Mouse (Mus musculus): Measurements from ENCODE around the gene Oprm1. TPM values are rescaled to one million over a fixed set of nuclear protein-coding genes. Genes with fewer than 3 reads are reported as not detected.
"Not testable (repeated sequence)": the region's sequence is repeated elsewhere in the genome, so short reads cannot be mapped to it uniquely, and the experiment has no call there.

Oprm1 gene
- 1 to 10 TPM; 8.4 to 8.8 TPM for total RNA-seq (2021)

DNA sequence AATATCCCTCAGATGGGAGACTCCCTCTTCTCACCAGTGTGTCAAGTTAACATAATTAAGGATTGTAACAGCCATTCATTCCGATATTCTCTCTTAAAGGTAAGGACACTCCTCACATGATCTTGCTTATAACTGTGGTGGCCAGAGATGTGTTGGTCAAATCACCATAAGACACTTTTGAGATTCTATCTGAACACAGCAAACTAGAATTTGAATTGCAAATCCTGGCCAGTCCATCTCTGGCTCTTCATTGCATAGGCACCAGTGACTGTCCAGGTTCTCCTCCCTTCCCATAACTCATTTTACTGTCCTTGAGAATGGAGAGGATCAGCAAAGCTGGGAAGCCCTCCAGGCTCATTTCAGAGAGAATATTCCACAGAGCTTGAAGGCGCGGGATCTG is at the start of gene Oprm1:
Oprm1 (plus strand) TSS at position 301 of the 400 bp plus-strand sequence.
- intact Hi-C loops (cut with DNase I) = no loop called here
- no peak for DNase-seq (ENCODE audit: extremely low spot score in 1 of 2, low spot score in 2 of 2)

DNA sequence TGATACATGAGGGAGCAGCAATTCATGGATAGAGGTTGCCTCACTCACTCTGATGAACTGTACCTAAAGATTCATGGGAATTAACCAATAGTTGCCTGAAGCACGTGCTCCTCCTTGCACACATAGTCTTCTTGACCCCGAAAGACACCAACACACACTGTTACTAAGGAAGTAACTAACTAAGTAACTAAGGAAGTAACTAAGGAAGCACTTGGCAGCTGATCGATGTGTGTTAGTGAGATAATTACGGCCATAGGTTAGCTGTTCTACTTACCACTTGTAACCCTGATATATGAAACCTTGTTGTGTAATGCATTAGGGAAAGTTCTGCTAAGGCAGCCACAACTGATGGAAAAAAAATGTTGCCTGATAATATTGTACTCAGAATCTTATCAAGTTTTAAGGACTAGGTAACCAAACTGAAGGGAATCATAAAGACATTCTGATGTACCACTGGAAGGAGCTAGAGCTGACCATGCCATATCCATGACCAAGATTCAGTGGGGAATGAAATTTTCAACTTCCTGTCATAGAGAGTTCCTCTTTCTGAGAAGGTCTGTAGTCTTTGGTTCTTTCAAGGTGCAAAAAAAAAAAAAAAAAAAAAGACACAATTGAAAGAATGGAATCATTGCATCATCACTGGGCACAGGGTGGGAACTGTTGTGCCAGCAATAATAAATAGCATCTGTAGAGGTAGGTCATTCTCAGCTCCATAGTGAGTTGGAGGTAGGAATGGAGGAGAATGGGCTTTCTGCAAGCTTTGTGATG is 40.9 kb upstream of the Oprm1 start:
- intact Hi-C loops (cut with DNase I) = no loop called here
- DNase-seq (ENCODE audit: extremely low spot score in 1 of 2, low spot score in 2 of 2) = no peak

DNA sequence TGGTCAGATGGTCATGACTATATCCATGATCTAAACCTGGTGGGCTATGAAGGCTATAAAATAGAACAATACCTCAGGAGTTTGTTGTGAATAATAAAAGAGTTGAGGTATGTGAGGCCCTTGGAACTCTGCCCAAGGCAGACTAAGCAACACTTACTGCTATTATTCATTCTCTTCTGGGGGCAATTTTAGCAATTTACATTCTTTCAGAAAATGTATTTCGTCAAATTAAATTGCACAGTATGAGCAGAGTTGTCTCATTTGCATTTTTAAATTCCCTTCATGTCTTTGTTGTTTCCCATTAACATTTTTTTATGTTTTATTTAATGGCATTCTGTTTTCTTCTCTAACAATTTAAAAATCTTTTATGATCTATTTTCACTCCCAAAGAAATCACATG is 34.5 kb upstream of the Oprm1 start:
- no peak for DNase-seq (ENCODE audit: extremely low spot score in 1 of 2, low spot score in 2 of 2)
- intact Hi-C loops (cut with DNase I) = no loop called here

DNA sequence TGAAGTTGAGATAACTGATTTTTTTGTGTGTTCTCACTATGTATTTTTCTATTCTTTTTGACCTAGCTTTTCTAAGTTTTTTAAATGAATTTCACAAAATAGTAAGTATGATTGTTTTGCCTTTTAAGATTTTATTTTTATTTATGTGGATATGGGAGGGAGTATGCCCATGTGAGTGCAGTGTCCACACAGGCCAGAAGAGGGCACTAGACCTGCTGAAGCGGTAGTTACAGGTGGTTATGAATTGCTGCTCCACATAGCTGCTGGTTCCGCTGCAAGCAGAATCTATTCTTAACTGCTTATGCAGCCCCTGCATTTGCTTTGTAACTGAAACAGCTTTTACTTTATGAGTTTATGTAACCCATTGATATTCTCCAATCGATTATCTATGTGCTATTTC is 29.8 kb upstream of the Oprm1 start:
- DNase-seq (ENCODE audit: extremely low spot score in 1 of 2, low spot score in 2 of 2) = no peak
- intact Hi-C loops (cut with DNase I) = no loop called here

DNA sequence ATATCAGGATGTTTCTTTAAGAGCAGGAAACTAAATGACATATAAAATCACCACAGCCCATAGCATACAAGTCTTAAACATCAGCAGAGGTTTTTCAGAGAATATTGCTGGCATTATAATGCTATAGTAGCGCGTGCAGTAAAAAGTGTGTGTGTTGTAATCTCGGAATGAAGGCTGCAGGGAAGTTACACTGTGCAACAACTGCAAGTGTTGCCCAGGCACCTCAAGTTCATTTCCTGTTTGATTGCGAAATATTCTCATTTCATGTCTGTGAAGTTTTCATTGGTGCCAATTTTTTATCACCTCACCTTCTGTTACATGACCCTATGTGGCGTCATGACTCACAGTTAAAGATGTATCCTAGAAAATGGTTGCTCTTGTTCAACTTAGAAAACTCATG is 4.9 kb upstream of the Oprm1 start:
- intact Hi-C loops (cut with DNase I) = no loop called here
- no peak for DNase-seq (ENCODE audit: extremely low spot score in 1 of 2, low spot score in 2 of 2)

DNA sequence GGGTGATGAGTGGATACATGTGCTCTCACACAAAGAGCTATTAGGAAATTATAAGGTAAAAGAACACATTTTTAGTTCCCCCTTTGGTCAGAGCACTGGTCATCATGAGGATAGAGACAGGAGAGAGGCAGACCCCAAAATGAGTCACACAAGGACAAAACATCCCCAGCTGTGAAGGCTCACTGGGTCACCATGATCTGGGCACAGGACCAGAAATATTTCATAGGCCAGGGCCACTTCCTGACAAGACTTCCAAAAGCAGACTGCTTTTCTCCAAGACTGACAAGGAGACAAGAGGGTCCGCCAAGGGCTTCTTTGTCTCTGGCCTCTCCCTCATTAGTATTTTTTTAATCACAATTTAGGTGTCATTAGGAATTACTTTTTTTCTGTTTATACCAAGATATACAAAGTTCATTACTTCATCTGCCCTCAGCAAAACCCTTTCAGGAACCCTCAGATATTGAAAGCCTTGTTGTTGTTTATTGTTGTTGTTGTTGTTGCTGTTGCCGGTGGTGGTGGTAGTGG is 3.0 kb downstream of the Oprm1 start, which contains the start of gene Gm10945:
Gm10945 (minus strand) TSS at position 475 of the 525 bp plus-strand sequence.
- DNase-seq (ENCODE audit: extremely low spot score in 1 of 2, low spot score in 2 of 2) = no peak
- intact Hi-C loops (cut with DNase I) = no loop called here

DNA sequence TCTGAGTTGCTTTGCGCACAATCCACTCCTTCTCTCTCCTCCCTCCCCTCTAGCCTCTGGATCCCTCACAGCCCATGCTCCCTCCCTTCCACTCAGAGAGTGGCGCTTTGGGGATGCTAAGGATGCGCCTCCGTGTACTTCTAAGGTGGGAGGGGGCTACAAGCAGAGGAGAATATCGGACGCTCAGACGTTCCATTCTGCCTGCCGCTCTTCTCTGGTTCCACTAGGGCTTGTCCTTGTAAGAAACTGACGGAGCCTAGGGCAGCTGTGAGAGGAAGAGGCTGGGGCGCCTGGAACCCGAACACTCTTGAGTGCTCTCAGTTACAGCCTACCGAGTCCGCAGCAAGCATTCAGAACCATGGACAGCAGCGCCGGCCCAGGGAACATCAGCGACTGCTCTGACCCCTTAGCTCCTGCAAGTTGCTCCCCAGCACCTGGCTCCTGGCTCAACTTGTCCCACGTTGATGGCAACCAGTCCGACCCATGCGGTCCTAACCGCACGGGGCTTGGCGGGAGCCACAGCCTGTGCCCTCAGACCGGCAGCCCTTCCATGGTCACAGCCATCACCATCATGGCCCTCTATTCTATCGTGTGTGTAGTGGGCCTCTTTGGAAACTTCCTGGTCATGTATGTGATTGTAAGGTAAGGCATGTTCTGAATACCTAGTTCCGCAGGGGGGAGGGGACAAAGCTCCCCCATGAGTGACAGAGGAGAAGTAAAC is 30.4 kb downstream of the Oprm1 start:
- DNase-seq (ENCODE audit: extremely low spot score in 1 of 2, low spot score in 2 of 2) = peak in 1 of 2 experiments; percentile 29
- intact Hi-C loops (cut with DNase I) = loop anchor here (5.0 kb wide), 1 partner anchor 751 kb away; no protein-coding TSS in a partner anchor

DNA sequence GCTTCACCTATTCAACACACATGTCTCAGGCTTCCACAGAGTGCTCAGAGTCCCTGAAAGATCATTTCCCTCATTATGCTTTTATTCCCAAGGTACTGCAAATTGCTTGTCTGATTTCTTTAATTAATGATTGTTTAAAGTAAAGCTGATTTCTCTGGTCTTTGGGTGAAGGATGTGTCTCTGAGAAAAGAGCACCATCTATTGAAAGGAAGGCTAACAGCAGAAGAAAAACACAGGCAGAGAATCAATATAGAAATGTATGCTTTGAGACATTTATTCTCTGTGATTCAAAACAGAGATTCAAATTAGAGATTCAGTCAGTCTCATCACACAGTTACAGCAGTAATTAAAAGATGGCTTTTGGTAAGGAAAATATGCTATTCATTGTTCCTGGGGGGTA is 31.9 kb downstream of the Oprm1 start:
- intact Hi-C loops (cut with DNase I) = loop anchor here (10.0 kb wide), 1 partner anchor 945 kb away; no protein-coding TSS in a partner anchor
- no peak for DNase-seq (ENCODE audit: extremely low spot score in 1 of 2, low spot score in 2 of 2)

DNA sequence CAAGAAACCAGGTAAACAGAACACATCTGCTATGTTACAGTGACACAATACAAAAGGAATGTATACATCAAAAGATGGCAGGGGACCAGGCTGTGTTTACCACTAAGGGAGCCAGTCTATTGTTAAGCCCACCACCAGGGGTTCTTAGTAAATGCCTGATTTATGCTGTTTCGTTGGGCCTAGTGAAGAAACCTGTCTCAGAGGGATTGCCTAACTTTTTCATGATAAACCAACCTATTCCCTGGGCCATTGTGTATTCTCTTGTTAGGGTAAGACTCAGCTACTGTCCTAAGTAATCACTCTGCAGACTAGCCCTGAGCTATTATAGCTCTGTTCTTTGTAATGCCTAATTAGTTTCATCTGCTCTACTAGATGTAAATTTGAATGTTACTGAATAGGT is 62.3 kb downstream of the Oprm1 start:
- no peak for DNase-seq (ENCODE audit: extremely low spot score in 1 of 2, low spot score in 2 of 2)
- intact Hi-C loops (cut with DNase I) = no loop called here

DNA sequence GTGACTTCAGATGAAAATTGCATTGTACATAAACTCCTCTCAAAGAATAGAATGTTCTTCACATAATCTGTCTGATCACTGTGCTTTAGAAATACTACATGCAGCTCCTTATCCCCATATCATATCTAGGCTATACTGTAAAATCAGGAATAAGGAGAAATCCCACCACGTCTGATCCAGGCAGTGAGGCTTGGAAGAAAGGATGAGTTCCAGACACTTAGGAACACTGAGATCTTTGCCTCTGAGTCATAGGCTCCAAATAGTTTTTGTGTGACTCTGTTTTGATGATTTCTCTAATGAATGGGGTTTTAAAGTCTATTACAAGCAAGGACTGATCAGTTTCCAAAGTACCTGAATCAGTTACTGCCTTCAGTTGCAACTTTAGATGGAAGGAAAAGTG is 83.9 kb downstream of the Oprm1 start:
- no peak for DNase-seq (ENCODE audit: extremely low spot score in 1 of 2, low spot score in 2 of 2)
- intact Hi-C loops (cut with DNase I) = no loop called here

DNA sequence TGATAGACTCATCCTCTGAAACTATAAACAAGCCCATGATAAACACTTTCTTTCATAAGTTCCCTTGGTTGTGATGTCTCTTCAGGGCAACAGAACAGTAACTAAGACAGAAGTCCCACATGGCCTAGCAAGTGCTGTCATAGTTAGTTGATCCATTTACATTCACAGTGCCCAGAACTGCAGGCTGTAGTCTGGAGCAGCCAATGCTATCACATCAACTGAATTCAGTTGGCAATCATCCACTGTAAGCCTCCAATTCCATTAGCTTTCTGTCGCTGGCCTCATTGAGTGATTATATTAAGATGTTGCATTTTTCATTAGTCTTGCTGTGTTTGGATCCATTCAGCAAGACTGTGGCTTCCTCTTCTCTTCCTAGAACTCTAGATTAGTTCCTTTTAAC is 88.0 kb downstream of the Oprm1 start:
- intact Hi-C loops (cut with DNase I) = no loop called here
- no peak for DNase-seq (ENCODE audit: extremely low spot score in 1 of 2, low spot score in 2 of 2)

DNA sequence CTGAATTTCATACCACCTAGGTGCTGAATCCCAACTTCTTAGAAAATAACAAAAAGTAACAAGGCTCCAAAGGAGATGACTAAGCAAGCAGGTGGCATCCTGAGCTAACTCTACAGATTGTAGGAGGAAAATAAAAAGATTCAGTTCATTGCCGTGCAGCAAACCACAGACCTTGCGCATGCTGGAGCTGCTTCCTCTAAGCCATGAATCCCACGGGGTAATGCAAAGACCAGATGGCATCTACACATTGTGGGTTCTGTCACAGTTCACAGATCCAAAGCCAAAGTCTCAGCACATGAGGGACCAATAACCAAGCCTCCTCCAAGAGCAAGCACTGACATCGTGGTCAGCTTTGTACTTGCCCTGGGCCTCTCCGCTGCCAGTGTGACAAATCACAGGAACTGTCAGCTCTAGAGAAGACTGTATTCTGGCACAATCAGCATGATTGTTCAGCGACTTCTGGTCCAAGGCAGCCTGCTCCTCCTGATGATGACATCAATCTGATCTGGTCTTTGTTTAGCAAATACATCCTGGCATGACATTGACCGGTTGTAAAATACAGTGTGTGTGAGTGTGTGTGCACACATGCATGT is 90.0 kb downstream of the Oprm1 start:
- no peak for DNase-seq (ENCODE audit: extremely low spot score in 1 of 2, low spot score in 2 of 2)

DNA sequence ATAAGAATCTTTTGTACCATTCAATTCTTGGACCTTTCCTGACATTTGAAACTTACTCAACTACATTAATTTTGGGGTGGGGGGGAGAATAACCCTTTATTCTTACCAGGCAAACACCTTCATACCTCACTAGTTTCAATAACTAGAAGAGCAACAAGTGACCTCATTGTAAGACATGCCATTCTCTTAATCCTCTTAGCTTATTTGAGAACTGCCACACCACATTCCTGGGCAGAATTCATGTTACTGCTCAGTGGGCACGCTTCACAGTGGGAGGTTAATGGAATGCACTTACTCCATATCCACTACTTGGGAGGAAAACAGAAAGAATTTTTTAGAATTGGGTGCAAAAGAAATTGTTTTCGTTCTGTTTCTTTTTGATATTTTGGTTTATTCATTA is 90.5 kb downstream of the Oprm1 start:
- intact Hi-C loops (cut with DNase I) = no loop called here
- DNase-seq (ENCODE audit: extremely low spot score in 1 of 2, low spot score in 2 of 2) = no peak

More for the DNA sequence above, 90.0 kb downstream of the Oprm1 start:
- intact Hi-C loops (cut with DNase I) = no loop called here

DNA sequence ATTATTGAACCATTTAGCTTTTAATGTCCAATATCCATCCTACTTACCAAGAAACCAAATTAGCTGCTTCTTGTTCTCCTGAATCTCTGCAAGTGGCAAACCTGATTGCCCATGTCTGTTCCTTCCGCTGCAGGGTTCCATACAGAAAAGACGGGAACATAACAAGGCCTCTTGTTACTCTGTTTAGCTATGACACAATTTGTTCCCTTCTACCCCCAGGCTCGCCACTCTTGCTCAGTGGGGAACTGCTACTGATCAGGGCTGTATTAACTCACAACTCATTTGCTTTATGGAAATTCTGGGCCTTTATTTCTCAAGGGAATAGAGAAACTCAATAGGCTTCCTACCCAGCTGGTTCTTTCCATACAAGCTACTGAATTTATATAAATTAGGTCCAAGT is 97.5 kb downstream of the Oprm1 start:
- no peak for DNase-seq (ENCODE audit: extremely low spot score in 1 of 2, low spot score in 2 of 2)
- intact Hi-C loops (cut with DNase I) = no loop called here

DNA sequence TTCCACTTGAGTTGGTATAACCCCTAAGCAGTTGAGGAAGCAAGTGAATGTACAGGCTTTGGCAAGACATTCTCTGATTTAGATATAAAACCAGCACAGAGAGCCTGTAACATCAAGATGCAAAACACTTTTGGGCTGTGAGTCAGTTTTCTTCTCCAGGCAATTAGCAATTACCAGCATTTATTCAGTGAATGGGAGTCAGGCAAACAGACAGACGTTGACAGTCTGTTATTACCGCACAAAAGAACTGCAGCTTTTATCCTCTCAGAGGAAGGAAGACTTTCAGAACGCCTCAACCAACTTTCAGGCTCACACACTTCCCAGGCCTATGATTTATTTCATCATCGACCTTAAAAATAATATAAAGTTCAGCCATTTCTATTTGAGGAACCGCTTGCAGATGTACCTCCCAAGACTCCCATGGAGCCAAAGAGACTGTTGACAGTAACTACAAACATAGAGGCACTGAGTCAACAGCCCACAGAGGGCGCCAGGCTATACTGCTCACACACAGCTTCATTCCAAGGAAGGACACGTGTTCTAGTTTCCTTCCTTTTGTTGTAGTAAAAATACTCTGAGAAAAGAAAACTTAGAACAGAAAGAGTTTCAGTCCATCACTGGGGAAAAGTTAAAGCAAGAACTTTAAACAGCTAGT is 113.2 kb downstream of the Oprm1 start:
- no peak for DNase-seq (ENCODE audit: extremely low spot score in 1 of 2, low spot score in 2 of 2)

DNA sequence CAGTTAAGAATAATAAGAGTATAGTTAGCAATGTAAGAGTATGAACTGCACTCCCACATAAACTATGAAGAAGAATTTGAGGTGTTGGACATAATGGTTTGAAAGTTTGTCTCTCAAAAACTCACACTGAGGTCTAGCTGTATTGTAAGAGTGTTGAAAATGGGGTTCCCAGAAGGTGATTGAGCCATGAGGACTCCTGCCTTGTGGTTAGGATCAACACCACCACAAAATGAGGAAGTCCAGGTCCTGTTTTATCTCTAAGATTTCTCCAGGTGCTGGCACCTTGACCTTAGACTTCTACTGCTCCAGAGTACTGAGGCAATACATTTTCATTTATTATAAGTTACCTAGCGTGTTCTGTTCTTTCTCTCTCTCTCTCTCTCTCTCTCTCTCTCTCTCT is 115.6 kb downstream of the Oprm1 start:
- intact Hi-C loops (cut with DNase I) = no loop called here
- DNase-seq (ENCODE audit: extremely low spot score in 1 of 2, low spot score in 2 of 2) = no peak

More for the DNA sequence above, 113.2 kb downstream of the Oprm1 start:
- intact Hi-C loops (cut with DNase I) = no loop called here

DNA sequence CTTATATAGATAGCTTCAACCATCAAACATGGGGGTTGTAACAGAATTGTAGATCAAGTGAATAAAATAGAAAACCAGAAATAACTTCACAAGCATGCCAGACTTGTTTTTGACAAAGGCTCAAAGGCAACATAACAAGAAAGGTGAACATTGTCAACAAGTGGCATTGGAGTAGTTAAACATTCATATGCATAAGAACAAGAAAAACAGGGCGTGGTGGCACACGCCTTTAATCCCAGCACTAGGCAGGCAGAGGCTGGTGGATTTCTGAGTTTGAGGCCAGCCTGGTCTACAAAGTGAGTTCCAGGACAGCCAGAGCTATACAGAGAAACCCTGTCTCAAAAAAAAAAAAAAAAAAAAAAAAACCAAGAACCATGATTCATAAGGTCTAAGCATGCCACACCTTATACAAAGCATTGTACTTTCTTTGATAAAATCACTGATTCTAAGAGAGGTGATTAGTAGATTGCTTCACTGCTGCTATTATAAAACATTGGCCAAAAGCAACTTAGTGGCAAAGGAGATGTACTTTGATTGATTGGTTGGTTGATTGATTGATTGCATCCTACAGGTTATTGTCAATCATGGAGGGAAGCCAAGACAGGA is 120.1 kb downstream of the Oprm1 start:
- intact Hi-C loops (cut with DNase I) = no loop called here
- DNase-seq (ENCODE audit: extremely low spot score in 1 of 2, low spot score in 2 of 2) = no peak

DNA sequence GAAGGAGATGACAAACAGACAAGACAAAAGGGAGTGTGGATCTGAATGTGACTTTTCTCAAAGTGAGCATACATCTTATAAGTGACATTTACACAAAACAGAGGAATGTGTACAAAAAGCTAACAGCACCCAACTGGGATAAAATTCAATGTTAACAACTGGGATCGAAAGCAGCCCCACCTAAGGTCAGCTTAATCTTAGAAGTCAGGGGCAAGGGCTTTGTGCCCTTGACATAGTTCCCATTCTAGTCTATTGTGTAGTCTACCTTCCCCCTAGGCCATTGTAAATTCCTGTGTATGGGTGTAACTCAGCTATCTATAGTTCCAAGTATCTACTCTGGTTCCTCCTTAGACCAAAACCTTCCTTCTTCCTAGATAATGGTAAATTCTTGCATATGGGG is 123.7 kb downstream of the Oprm1 start:
- DNase-seq (ENCODE audit: extremely low spot score in 1 of 2, low spot score in 2 of 2) = not testable (repeated sequence)
- intact Hi-C loops (cut with DNase I) = loop anchor here (10.0 kb wide), 2 partner anchors 123 to 243 kb away; no protein-coding TSS in a partner anchor

DNA sequence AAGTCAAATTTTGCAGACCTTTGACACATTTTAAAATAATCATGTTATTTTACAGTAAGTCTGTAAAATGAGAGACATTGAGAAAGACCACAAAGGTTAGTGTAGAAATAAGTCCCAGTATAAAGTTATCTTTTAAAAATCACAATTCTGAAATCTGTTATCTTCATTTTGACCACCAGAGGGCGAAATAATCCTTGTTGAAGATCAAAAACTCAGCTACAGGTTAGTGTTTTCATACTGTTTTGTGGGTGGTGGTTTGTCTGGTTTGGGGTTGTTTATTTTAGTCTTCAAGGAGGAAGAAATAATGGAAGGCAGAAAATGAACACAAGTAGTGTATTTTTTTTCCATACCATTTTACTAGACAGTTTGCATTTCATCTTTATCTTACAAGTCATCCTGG is 127.2 kb downstream of the Oprm1 start:
- DNase-seq (ENCODE audit: extremely low spot score in 1 of 2, low spot score in 2 of 2) = peak in 1 of 2 experiments; percentile 38
- intact Hi-C loops (cut with DNase I) = loop anchor here (5.0 to 10.0 kb wide), 3 partner anchors 119 to 239 kb away; no protein-coding TSS in a partner anchor

All from left cerebral cortex, postnatal 10 days (tissue).